Mouse (Mus musculus) hindbrain, embryonic 16.5 days (tissue): ENCODE results near the gene Atp8a2. TPM values are rescaled to one million over a fixed set of nuclear protein-coding genes. Genes with fewer than 3 reads are reported as not detected.
A peak's percentile ranks its signal among the peaks of the same experiment; 100 is the strongest.
"Not testable (repeated sequence)": the region's sequence is repeated elsewhere in the genome, so short reads cannot be mapped to it uniquely, and the experiment has no call there.

ENCODE experiments used
- ATAC-seq: fragments of 200-750 bp; cut with Nextera tagmentation; 2 replicates; pipeline ENCODE4 v1.8.0; 2017; ENCODE audit warnings: moderate TSS enrichment, moderate library complexity
- H3K27ac ChIP-seq: fragments of 300-500 bp; sonication (generic); 2 replicates; pipeline ENCODE4 v1.5.1; 2014; ENCODE audit warnings: low read depth, mild to moderate bottlenecking, control low read depth, low read length, moderate library complexity
- H3K27me3 ChIP-seq: fragments of 300-500 bp; sonication (generic); replicated peaks from 2 replicates; pipeline ENCODE4 v1.6.1; 2014; ENCODE audit warnings: low read length; ENCODE audit not compliant: control insufficient read depth, insufficient read depth
- H3K36me3 ChIP-seq: fragments of 300-500 bp; sonication (generic); 2 replicates; pipeline ENCODE4 v1.6.1; 2014; ENCODE audit warnings: mild to moderate bottlenecking, low read length, moderate library complexity, mixed read lengths; ENCODE audit not compliant: control insufficient read depth, insufficient read depth
- H3K4me1 ChIP-seq: fragments of 300-500 bp; sonication (generic); 2 replicates; pipeline ENCODE4 v1.6.1; 2014; ENCODE audit warnings: low read depth, low read length; ENCODE audit not compliant: control insufficient read depth, insufficient read depth
- H3K4me2 ChIP-seq: fragments of 300-500 bp; sonication (generic); 2 replicates; pipeline ENCODE4 v1.6.1; 2014; ENCODE audit warnings: mild to moderate bottlenecking, low read length, control low read depth, moderate library complexity
- H3K4me3 ChIP-seq: fragments of 300-500 bp; sonication (generic); 2 replicates; pipeline ENCODE4 v1.5.1; 2014; ENCODE audit warnings: mild to moderate bottlenecking, low read length, control low read depth, moderate library complexity
- H3K9ac ChIP-seq: fragments of 300-500 bp; sonication (generic); 2 replicates; pipeline ENCODE4 v1.6.1; 2014; ENCODE audit warnings: low read depth, mild to moderate bottlenecking, control low read depth, low read length, moderate library complexity
- H3K9me3 ChIP-seq: fragments of 300-500 bp; sonication (generic); 2 replicates; pipeline ENCODE4 v1.6.1; 2014; ENCODE audit warnings: mild to moderate bottlenecking, low read length, moderate library complexity; ENCODE audit not compliant: control insufficient read depth
- whole genome bisulfite sequencing: fragments of 180-500 bp; shearing (Covaris S2); extraction: QIAGEN DNeasy Blood & Tissue Kit; methylation state at CpG from one replicate; pipeline ENCODE4 v1.1.7; 2014; 5-methylcytosine and 5-hydroxymethylcytosine counted together
- polyA plus RNA-seq: library from polyadenylated mRNA; unstranded; fragments of >200 nt; fragmentation: Nextera tagmentation; extraction: Ambion mirVana; gene quantifications from 2 replicates; pipeline ENCODE4 v1.2.1, GENCODE M21; 2015

The Atp8a2 gene
- polyA plus RNA-seq, 1 experiment from 2014 or later = 44.2 TPM

GRCm38 (mm10) chr14:59862351-59862750, 334.6 kb downstream of the Atp8a2 start:
- H3K27me3 ChIP-seq = no peaks in the 10 kb centered on the region
- 42% methylated on average over 4 of the region's 4 CpGs for WGBS
- no peak overlapping the region for H3K9ac ChIP-seq
- H3K4me3 ChIP-seq = no peak overlapping the region
- H3K4me1 ChIP-seq = no peaks in the 10 kb centered on the region
- ATAC-seq = peak; percentile 74
- peaks cover 4% of the 10 kb centered on the region for H3K9me3 ChIP-seq
- H3K27ac ChIP-seq = no peak overlapping the region
- H3K36me3 ChIP-seq = no peaks in the 10 kb centered on the region
- no peak overlapping the region for H3K4me2 ChIP-seq

GRCm38 (mm10) chr14:59859830-59860229, 337.1 kb downstream of the Atp8a2 start:
- H3K27ac ChIP-seq = no peak overlapping the region
- WGBS = 93% methylated on average over 11 of the region's 11 CpGs
- no peak overlapping the region for H3K9ac ChIP-seq
- H3K9me3 ChIP-seq = peaks cover 4% of the 10 kb centered on the region
- H3K4me2 ChIP-seq = no peak overlapping the region
- H3K4me1 ChIP-seq = no peaks in the 10 kb centered on the region
- H3K27me3 ChIP-seq = no peaks in the 10 kb centered on the region
- no peak for ATAC-seq
- H3K4me3 ChIP-seq = no peak overlapping the region
- 0 out of 2 replicates have a peak, but pooled peaks cover 4% of the 10 kb centered on the region for H3K36me3 ChIP-seq

- WGBS = 55% methylated on average over 6 of the region's 6 CpGs
Observed at GRCm38 (mm10) chr14:59858501-59859225, 338.3 kb downstream of the Atp8a2 start.

GRCm38 (mm10) chr14:59853139-59853538, 343.8 kb downstream of the Atp8a2 start:
- Histone ChIP-seq H3K4me1 (no peaks in the 10 kb centered on the region), H3K4me2 (no peak overlapping the region), H3K27ac (no peak overlapping the region), H3K4me3 (no peak overlapping the region), H3K36me3 (0 out of 2 replicates have a peak, but pooled peaks cover 4% of the 10 kb centered on the region), H3K9ac (no peak overlapping the region), H3K9me3 (no peaks in the 10 kb centered on the region), H3K27me3 (no peaks in the 10 kb centered on the region)
- no peak for ATAC-seq
- 73% methylated on average over 9 of the region's 9 CpGs for WGBS

More at GRCm38 (mm10) chr14:59858501-59859225, 338.3 kb downstream of the Atp8a2 start:
- Histone ChIP-seq H3K27me3 (no peaks in the 10 kb centered on the region), H3K4me3 (no peak overlapping the region), H3K4me1 (no peaks in the 10 kb centered on the region), H3K4me2 (no peak overlapping the region), H3K27ac (no peak overlapping the region), H3K36me3 (0 out of 2 replicates have a peak, but pooled peaks cover 4% of the 10 kb centered on the region), H3K9ac (no peak overlapping the region), H3K9me3 (no peaks in the 10 kb centered on the region)
- ATAC-seq = no peak

GRCm38 (mm10) chr14:59846609-59847375, 350.2 kb downstream of the Atp8a2 start:
- no peaks in the 10 kb centered on the region for H3K36me3 ChIP-seq
- no peak overlapping the region for H3K4me2 ChIP-seq
- no peak overlapping the region for H3K4me3 ChIP-seq
- H3K9ac ChIP-seq = no peak overlapping the region
- no peaks in the 10 kb centered on the region for H3K27me3 ChIP-seq
- 32% methylated on average over 14 of the region's 14 CpGs for WGBS
- no peaks in the 10 kb centered on the region for H3K9me3 ChIP-seq
- no peaks in the 10 kb centered on the region; the same call in none of the 2 replicates for H3K4me1 ChIP-seq
- no peak for ATAC-seq
- H3K27ac ChIP-seq = no peak overlapping the region

- Histone ChIP-seq H3K36me3 (no peaks in the 10 kb centered on the region), H3K27me3 (no peaks in the 10 kb centered on the region), H3K4me1 (no peaks in the 10 kb centered on the region; the same call in none of the 2 replicates), H3K27ac (no peak overlapping the region), H3K9me3 (no peaks in the 10 kb centered on the region), H3K4me3 (no peak overlapping the region), H3K4me2 (no peak overlapping the region), H3K9ac (no peak overlapping the region)
- 81% methylated on average over 6 of the region's 6 CpGs for WGBS
- no peak for ATAC-seq
Observed at GRCm38 (mm10) chr14:59843264-59843942, 353.6 kb downstream of the Atp8a2 start.

GRCm38 (mm10) chr14:59839951-59840720, 356.8 kb downstream of the Atp8a2 start:
- 86% methylated on average over 14 of the region's 14 CpGs for WGBS

GRCm38 (mm10) chr14:59838446-59839259, 358.3 kb downstream of the Atp8a2 start:
- H3K9me3 ChIP-seq, H3K36me3 ChIP-seq, H3K4me3 ChIP-seq, H3K27me3 ChIP-seq, H3K4me2 ChIP-seq, H3K27ac ChIP-seq, H3K9ac ChIP-seq, H3K4me1 ChIP-seq: not testable (repeated sequence)
- ATAC-seq = peak; percentile 86
- 84% methylated on average over 1 of the region's 3 CpGs for WGBS

More at GRCm38 (mm10) chr14:59839951-59840720, 356.8 kb downstream of the Atp8a2 start:
- no peaks in the 10 kb centered on the region for H3K36me3 ChIP-seq
- H3K27me3 ChIP-seq = no peaks in the 10 kb centered on the region
- no peak overlapping the region for H3K4me3 ChIP-seq
- ATAC-seq = no peak
- H3K4me1 ChIP-seq = no peaks in the 10 kb centered on the region
- no peak overlapping the region for H3K9ac ChIP-seq
- no peaks in the 10 kb centered on the region for H3K9me3 ChIP-seq
- H3K27ac ChIP-seq = no peak overlapping the region
- no peak overlapping the region for H3K4me2 ChIP-seq
